Mouse (Mus musculus): ENCODE results near the gene Cdh5.

DNA sequence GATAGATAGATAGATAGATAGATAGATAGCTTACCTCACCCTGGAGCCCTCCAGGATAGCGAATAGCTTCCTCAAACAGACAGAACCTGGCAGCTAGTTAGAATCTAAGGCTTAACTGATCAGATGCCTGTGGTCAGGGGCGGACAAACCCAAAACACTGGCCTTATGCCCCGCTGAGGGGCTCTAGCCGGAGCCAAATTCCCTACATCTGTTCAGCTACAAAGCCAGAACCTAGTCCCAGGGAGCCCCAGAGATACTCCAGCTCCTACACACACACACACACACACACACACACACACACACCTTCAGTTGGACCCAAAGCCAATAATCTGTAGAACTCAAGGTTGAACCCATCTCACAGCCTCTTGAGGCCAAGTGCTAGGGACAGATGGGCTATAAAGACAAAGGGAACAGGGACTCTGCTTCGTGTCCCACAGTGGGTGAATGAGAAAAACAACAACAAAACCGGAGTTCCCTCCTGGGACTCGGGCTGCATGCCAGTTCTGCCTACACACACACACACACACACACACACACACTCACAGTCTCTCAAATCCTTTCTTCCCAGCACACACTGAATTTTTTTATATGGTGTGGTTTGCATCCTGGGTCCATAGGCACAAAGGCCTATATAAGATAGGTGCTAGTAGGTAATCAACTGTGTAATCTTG, 5.0 kb downstream of the Cdh5 start:
- TF ChIP-seq POLR2A (IDR thresholded peaks at IDR 0.05; ENCODE audit: extremely low read depth, insufficient read depth, low read length) (no peak), CTCF (IDR thresholded peaks at IDR 0.05; ENCODE audit: low read depth, low read length) (no peak)
